Mouse (Mus musculus): ENCODE data around the gene Tsc22d4. TPM values are rescaled to one million over a fixed set of nuclear protein-coding genes. Genes with fewer than 3 reads are reported as not detected.
A peak's percentile ranks its signal among the peaks of the same experiment; 100 is the strongest.

Tsc22d4 gene
- total and polyA plus RNA-seq, 3 experiments: 90.8 to 491 (median 93.5) TPM

- Histone ChIP-seq H3K27me3 (ENCODE audit: insufficient read depth, low read length) (peaks cover 16% of the 10 kb centered on the region), H3K4me3 (ENCODE audit: low read depth, low read length) (no peak overlapping the region), H3K4me1 (ENCODE audit: insufficient read depth, low read depth, low read length) (peaks cover 26% of the 10 kb centered on the region), H3K9me3 (replicated peaks) (no peaks in the 10 kb centered on the region), H3K36me3 (replicated peaks) (no peaks in the 10 kb centered on the region)
- DNase-seq (ENCODE audit: low spot score): no peak
- no peak; the same call in 1 of the 2 replicates for ATAC-seq (ENCODE audit: extremely low read depth, insufficient number of reproducible peaks, low FRiP score, poor library complexity, severe bottlenecking)
- TF ChIP-seq GATA2 (IDR thresholded peaks at IDR 0.05; ENCODE audit: borderline replicate concordance, low read depth, low read length) (no peak), GATA1 (IDR thresholded peaks at IDR 0.05; ENCODE audit: borderline replicate concordance, low read length) (no peak), POLR2AphosphoS5 (IDR thresholded peaks at IDR 0.05; ENCODE audit: insufficient replicate concordance, low read depth, low read length) (no peak), TAL1 (conservative IDR thresholded peaks at IDR 0.05; ENCODE audit: low read depth, low read length) (no peak), CTCF (IDR thresholded peaks at IDR 0.05; ENCODE audit: low read depth, low read length) (no peak)
Measured at GRCm38 (mm10) chr5:137723840-137724239, 21.7 kb upstream of the Tsc22d4 start.

- Histone ChIP-seq H3K9me3 (replicated peaks) (no peaks in the 10 kb centered on the region), H3K4me1 (ENCODE audit: insufficient read depth, low read depth, low read length) (peaks cover 15% of the 10 kb centered on the region), H3K36me3 (replicated peaks) (no peaks in the 10 kb centered on the region), H3K4me3 (ENCODE audit: low read depth, low read length) (no peak overlapping the region), H3K27me3 (ENCODE audit: insufficient read depth, low read length) (peaks cover 28% of the 10 kb centered on the region)
- ATAC-seq (ENCODE audit: extremely low read depth, insufficient number of reproducible peaks, low FRiP score, poor library complexity, severe bottlenecking) (no peak), DNase-seq (ENCODE audit: low spot score) (no peak)
- TF ChIP-seq TAL1 (conservative IDR thresholded peaks at IDR 0.05; ENCODE audit: low read depth, low read length): no peak
- no peak for TF ChIP-seq POLR2AphosphoS5 (IDR thresholded peaks at IDR 0.05; ENCODE audit: insufficient replicate concordance, low read depth, low read length)
- no peak for TF ChIP-seq GATA2 (IDR thresholded peaks at IDR 0.05; ENCODE audit: borderline replicate concordance, low read depth, low read length)
- TF ChIP-seq CTCF (IDR thresholded peaks at IDR 0.05; ENCODE audit: low read depth, low read length): no peak
- TF ChIP-seq GATA1 (IDR thresholded peaks at IDR 0.05; ENCODE audit: borderline replicate concordance, low read length): no peak
Measured at GRCm38 (mm10) chr5:137726767-137727166, 18.8 kb upstream of the Tsc22d4 start.

GRCm38 (mm10) chr5:137733638-137734288 lies 11.8 kb upstream of the Tsc22d4 start:
- peaks cover 48% of the 10 kb centered on the region for H3K27me3 ChIP-seq (ENCODE audit: insufficient read depth, low read length)
- no peak for DNase-seq (ENCODE audit: low spot score)
- H3K4me3 ChIP-seq (ENCODE audit: low read depth, low read length): no peak overlapping the region
- H3K4me1 ChIP-seq (ENCODE audit: insufficient read depth, low read depth, low read length): peaks cover 22% of the 10 kb centered on the region
- H3K36me3 ChIP-seq (replicated peaks): no peaks in the 10 kb centered on the region
- TF ChIP-seq CTCF (IDR thresholded peaks at IDR 0.05; ENCODE audit: low read depth, low read length): no peak
- ATAC-seq (ENCODE audit: extremely low read depth, insufficient number of reproducible peaks, low FRiP score, poor library complexity, severe bottlenecking): no peak
- H3K9me3 ChIP-seq (replicated peaks): no peaks in the 10 kb centered on the region

GRCm38 (mm10) chr5:137734289-137735061 lies 11.1 kb upstream of the Tsc22d4 start:
- no peak for ATAC-seq (ENCODE audit: extremely low read depth, insufficient number of reproducible peaks, low FRiP score, poor library complexity, severe bottlenecking)
- no peak for TF ChIP-seq POLR2AphosphoS5 (IDR thresholded peaks at IDR 0.05; ENCODE audit: insufficient replicate concordance, low read depth, low read length)
- no peak for TF ChIP-seq TAL1 (conservative IDR thresholded peaks at IDR 0.05; ENCODE audit: low read depth, low read length)
- TF ChIP-seq CTCF (IDR thresholded peaks at IDR 0.05; ENCODE audit: low read depth, low read length): no peak
- TF ChIP-seq GATA1 (IDR thresholded peaks at IDR 0.05; ENCODE audit: borderline replicate concordance, low read length): no peak
- TF ChIP-seq GATA2 (IDR thresholded peaks at IDR 0.05; ENCODE audit: borderline replicate concordance, low read depth, low read length): no peak
- no peak overlapping the region for H3K4me3 ChIP-seq (ENCODE audit: low read depth, low read length)
- H3K27me3 ChIP-seq (ENCODE audit: insufficient read depth, low read length): peaks cover 46% of the 10 kb centered on the region
- H3K4me1 ChIP-seq (ENCODE audit: insufficient read depth, low read depth, low read length): peaks cover 29% of the 10 kb centered on the region
- DNase-seq (ENCODE audit: low spot score): no peak
- H3K36me3 ChIP-seq (replicated peaks): no peaks in the 10 kb centered on the region
- no peaks in the 10 kb centered on the region for H3K9me3 ChIP-seq (replicated peaks)

GRCm38 (mm10) chr5:137737400-137737940 lies 8.1 kb upstream of the Tsc22d4 start:
- TF ChIP-seq GATA1 (IDR thresholded peaks at IDR 0.05; ENCODE audit: borderline replicate concordance, low read length): no peak
- TF ChIP-seq POLR2AphosphoS5 (IDR thresholded peaks at IDR 0.05; ENCODE audit: insufficient replicate concordance, low read depth, low read length): no peak
- no peak for TF ChIP-seq GATA2 (IDR thresholded peaks at IDR 0.05; ENCODE audit: borderline replicate concordance, low read depth, low read length)
- TF ChIP-seq TAL1 (conservative IDR thresholded peaks at IDR 0.05; ENCODE audit: low read depth, low read length): no peak
- TF ChIP-seq CTCF (IDR thresholded peaks at IDR 0.05; ENCODE audit: low read depth, low read length): no peak
- DNase-seq (ENCODE audit: low spot score): no peak
- Histone ChIP-seq H3K9me3 (replicated peaks) (no peaks in the 10 kb centered on the region), H3K4me1 (ENCODE audit: insufficient read depth, low read depth, low read length) (peaks cover 52% of the 10 kb centered on the region), H3K36me3 (replicated peaks) (no peaks in the 10 kb centered on the region), H3K4me3 (ENCODE audit: low read depth, low read length) (no peak overlapping the region), H3K27me3 (ENCODE audit: insufficient read depth, low read length) (peaks cover 29% of the 10 kb centered on the region)
- no peak for ATAC-seq (ENCODE audit: extremely low read depth, insufficient number of reproducible peaks, low FRiP score, poor library complexity, severe bottlenecking)

- TF ChIP-seq GATA1 (IDR thresholded peaks at IDR 0.05; ENCODE audit: borderline replicate concordance, low read length) (no peak), CTCF (IDR thresholded peaks at IDR 0.05; ENCODE audit: low read depth, low read length) (no peak), GATA2 (IDR thresholded peaks at IDR 0.05; ENCODE audit: borderline replicate concordance, low read depth, low read length) (no peak), POLR2AphosphoS5 (IDR thresholded peaks at IDR 0.05; ENCODE audit: insufficient replicate concordance, low read depth, low read length) (no peak), TAL1 (conservative IDR thresholded peaks at IDR 0.05; ENCODE audit: low read depth, low read length) (no peak)
- Histone ChIP-seq H3K4me1 (ENCODE audit: insufficient read depth, low read depth, low read length) (peaks cover 58% of the 10 kb centered on the region), H3K4me3 (ENCODE audit: low read depth, low read length) (no peak overlapping the region), H3K27me3 (ENCODE audit: insufficient read depth, low read length) (peaks cover 25% of the 10 kb centered on the region), H3K36me3 (replicated peaks) (no peaks in the 10 kb centered on the region), H3K9me3 (replicated peaks) (no peaks in the 10 kb centered on the region)
- no peak for ATAC-seq (ENCODE audit: extremely low read depth, insufficient number of reproducible peaks, low FRiP score, poor library complexity, severe bottlenecking)
- DNase-seq (ENCODE audit: low spot score): peak; percentile 52
Measured at GRCm38 (mm10) chr5:137738516-137738915, 7.0 kb upstream of the Tsc22d4 start.
